Mouse (Mus musculus) C2C12 (cell line): Measurements from ENCODE around the gene Hcfc2. TPM values are rescaled to one million over a fixed set of nuclear protein-coding genes. Genes with fewer than 3 reads are reported as not detected.
A peak's percentile ranks its signal among the peaks of the same experiment; 100 is the strongest.

Experiments used
- H3K27me3 ChIP-seq: one replicate; pipeline ENCODE4 v1.6.1; 2011; ENCODE audit not compliant: control insufficient read depth, insufficient read depth, insufficient read length
- H3K36me3 ChIP-seq: one replicate; pipeline ENCODE4 v1.6.1; 2011; ENCODE audit not compliant: control insufficient read depth, insufficient read depth
- H3K4me3 ChIP-seq: one replicate; pipeline ENCODE4 v1.5.1; 2011; ENCODE audit warnings: mild to moderate bottlenecking, control low read depth; ENCODE audit not compliant: poor library complexity, insufficient read depth, severe bottlenecking
- H3K79me2 ChIP-seq: one replicate; pipeline ENCODE4 v1.6.1; 2011; ENCODE audit not compliant: control insufficient read depth, insufficient read depth
- H3K79me3 ChIP-seq: one replicate; pipeline ENCODE4 v1.6.1; 2011; ENCODE audit warnings: low read depth, control low read depth
- H3ac ChIP-seq: one replicate; pipeline ENCODE3; 2011; ENCODE audit warnings: low read depth; ENCODE audit not compliant: control insufficient read depth, insufficient read length
- CEBPB ChIP-seq: IDR thresholded peaks from one replicate; pipeline ENCODE4 v1.6.1; 2011; ENCODE audit warnings: low read depth, mild to moderate bottlenecking, control low read depth, moderate library complexity
- CTCF ChIP-seq: IDR thresholded peaks from one replicate; pipeline ENCODE4 v1.5.1; 2011; ENCODE audit not compliant: control insufficient read depth, insufficient read depth, insufficient read length
- FOSL1 ChIP-seq: IDR thresholded peaks from one replicate; pipeline ENCODE4 v1.8.0; 2011; ENCODE audit warnings: mild to moderate bottlenecking, low read length; ENCODE audit not compliant: poor library complexity, insufficient read depth, severe bottlenecking
- MAX ChIP-seq: IDR thresholded peaks from one replicate; pipeline ENCODE4 v1.6.1; 2011; ENCODE audit warnings: mild to moderate bottlenecking, control low read depth
- MYOD1 ChIP-seq: IDR thresholded peaks from one replicate; pipeline ENCODE4 v1.6.1; 2011; ENCODE audit warnings: low read depth; ENCODE audit not compliant: control insufficient read depth, insufficient read length
- MYOG ChIP-seq: IDR thresholded peaks from one replicate; pipeline ENCODE4 v1.6.1; 2011; ENCODE audit not compliant: control insufficient read depth, insufficient read length; ENCODE audit errors: extremely low read depth
- USF1 ChIP-seq: IDR thresholded peaks from one replicate; pipeline ENCODE4 v1.6.1; 2011; ENCODE audit warnings: low read depth, mild to moderate bottlenecking, control low read depth, moderate library complexity
- polyA plus RNA-seq: library from polyadenylated mRNA; unstranded; fragments of >200 nt; fragmentation: generic; extraction: Trizol; gene quantifications from one replicate; pipeline ENCODE4 v1.2.1, GENCODE M21; 2012; ENCODE audit warnings: missing spikeins

Gene Hcfc2
- polyA plus RNA-seq, 1 experiment: 9.7 TPM

DNA sequence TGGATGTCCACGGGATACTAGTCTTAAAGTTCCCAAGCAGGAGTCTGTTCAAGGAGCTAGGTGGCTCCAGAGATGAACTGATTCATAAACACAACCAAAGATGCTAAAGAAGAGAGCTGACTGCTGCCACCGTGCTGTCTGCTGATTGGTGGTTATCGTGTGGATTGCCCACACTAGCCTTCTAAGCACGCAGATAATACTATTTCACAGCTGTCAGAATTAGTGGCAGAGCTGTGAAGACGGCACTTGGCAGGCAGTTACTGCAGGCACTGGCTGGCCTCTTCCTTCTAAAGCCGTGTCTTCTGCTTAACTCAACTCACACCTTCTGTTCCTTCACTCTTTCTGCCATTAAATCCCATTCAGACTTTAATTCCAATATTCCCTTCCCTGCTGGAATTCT, 62.4 kb downstream of the Hcfc2 start:
- H3ac ChIP-seq: no peak overlapping the region
- peaks cover 33% of the 10 kb centered on the region for H3K79me3 ChIP-seq
- peaks cover 81% of the 10 kb centered on the region for H3K36me3 ChIP-seq
- H3K27me3 ChIP-seq: no peaks in the 10 kb centered on the region
- H3K79me2 ChIP-seq: peaks cover 71% of the 10 kb centered on the region
- no peak overlapping the region for H3K4me3 ChIP-seq
- TF ChIP-seq FOSL1 (no peak), CTCF (no peak), USF1 (no peak), MYOD1 (no peak), MAX (no peak), MYOG (no peak), CEBPB (no peak)

DNA sequence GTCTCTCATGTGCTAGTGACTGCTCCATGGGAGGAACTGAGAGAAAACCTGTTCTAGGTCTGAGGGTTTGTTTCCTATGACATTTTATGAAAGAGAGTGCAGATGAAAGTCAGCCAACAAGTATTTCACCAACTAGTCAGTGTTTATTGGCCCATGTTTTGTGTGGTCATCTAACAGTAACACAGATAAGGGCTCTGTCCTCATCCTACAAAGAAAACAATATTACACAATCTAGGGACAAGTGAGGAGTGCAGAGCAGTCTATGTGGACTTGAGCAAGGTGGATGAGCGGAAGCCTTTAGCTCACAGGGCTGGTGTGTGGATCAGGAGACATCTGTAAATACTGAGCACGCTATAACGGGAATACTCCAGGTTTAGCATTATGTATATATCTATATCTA, 62.9 kb downstream of the Hcfc2 start:
- Histone ChIP-seq H3K27me3 (no peaks in the 10 kb centered on the region), H3K36me3 (peaks cover 76% of the 10 kb centered on the region)
- TF ChIP-seq MAX: no peak
- TF ChIP-seq CTCF: no peak
- TF ChIP-seq MYOD1: no peak
- no peak for TF ChIP-seq CEBPB
- TF ChIP-seq MYOG: no peak
- TF ChIP-seq FOSL1: no peak
- no peak for TF ChIP-seq USF1

DNA sequence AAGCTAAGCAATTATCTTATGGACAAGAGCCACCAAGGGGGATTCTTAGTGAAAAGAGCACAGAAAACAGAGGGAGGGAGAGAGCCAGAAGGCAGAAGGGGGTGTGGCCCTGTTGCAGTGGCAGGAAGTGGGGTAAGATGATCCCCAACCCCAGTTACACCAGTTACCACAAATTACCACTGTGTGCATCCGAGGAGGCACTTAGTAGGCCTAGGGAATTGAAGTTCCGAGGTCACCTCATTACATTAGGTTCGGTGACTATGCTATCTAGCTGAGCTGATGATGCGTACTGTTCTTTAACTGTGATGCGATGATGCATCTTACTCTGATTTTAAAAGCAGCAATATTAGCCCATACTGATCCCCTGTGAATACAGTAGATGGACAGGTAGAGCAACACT, 63.7 kb downstream of the Hcfc2 start:
- no peak overlapping the region for H3ac ChIP-seq
- TF ChIP-seq CTCF: no peak
- TF ChIP-seq FOSL1: no peak
- no peak for TF ChIP-seq USF1
- no peak for TF ChIP-seq MYOD1
- TF ChIP-seq MAX: no peak
- TF ChIP-seq CEBPB: no peak
- no peak for TF ChIP-seq MYOG
- peaks cover 33% of the 10 kb centered on the region for H3K79me3 ChIP-seq
- H3K4me3 ChIP-seq: no peak overlapping the region
- H3K36me3 ChIP-seq: peaks cover 67% of the 10 kb centered on the region
- peaks cover 73% of the 10 kb centered on the region for H3K79me2 ChIP-seq
- H3K27me3 ChIP-seq: no peaks in the 10 kb centered on the region

More for the DNA sequence above, 62.9 kb downstream of the Hcfc2 start:
- Histone ChIP-seq H3ac (no peak overlapping the region), H3K79me3 (peaks cover 33% of the 10 kb centered on the region), H3K79me2 (peaks cover 73% of the 10 kb centered on the region), H3K4me3 (no peak overlapping the region)

DNA sequence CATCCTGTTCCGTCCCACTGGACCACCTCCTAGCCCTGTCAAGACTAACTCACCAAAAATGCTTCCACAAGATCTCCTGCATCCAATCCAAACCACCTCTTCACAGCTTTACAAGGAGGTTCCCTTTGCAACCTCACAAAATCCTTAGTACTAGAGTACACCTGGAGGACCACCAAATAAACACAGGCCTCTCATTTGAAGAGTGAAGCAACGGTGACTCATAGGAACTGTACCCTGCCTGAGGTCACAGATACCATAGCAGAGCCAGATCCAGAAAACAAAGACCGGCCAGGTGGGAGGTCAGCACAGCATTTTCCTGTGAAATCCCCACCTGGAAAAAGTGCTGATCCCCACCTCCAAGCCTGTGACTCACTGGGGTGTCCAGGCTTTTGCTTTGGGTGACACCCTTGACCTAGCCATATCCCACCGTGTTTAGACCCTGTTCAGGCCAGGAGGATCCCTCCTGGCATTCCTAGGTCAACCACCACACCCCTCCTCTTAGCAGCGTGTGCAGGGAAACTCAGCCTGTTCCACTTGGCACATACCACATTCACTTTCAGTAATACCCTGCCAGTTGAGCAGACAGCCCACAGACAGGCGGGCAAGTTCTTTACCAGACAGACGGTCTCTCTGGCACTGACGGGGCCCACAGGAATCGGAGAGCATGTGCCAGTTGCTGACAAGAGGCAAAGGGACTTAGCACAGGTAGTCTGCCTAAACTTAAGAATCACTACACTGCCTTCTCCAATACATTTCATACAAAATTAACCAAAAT, 65.3 kb downstream of the Hcfc2 start:
- Histone ChIP-seq H3K4me3 (no peak overlapping the region), H3K36me3 (peaks cover 52% of the 10 kb centered on the region), H3K27me3 (no peaks in the 10 kb centered on the region), H3ac (no peak overlapping the region), H3K79me2 (peaks cover 72% of the 10 kb centered on the region), H3K79me3 (peaks cover 33% of the 10 kb centered on the region)
- no peak for TF ChIP-seq MYOD1
- no peak for TF ChIP-seq MAX
- TF ChIP-seq FOSL1: no peak
- no peak for TF ChIP-seq CTCF
- no peak for TF ChIP-seq CEBPB
- TF ChIP-seq USF1: no peak
- no peak for TF ChIP-seq MYOG

DNA sequence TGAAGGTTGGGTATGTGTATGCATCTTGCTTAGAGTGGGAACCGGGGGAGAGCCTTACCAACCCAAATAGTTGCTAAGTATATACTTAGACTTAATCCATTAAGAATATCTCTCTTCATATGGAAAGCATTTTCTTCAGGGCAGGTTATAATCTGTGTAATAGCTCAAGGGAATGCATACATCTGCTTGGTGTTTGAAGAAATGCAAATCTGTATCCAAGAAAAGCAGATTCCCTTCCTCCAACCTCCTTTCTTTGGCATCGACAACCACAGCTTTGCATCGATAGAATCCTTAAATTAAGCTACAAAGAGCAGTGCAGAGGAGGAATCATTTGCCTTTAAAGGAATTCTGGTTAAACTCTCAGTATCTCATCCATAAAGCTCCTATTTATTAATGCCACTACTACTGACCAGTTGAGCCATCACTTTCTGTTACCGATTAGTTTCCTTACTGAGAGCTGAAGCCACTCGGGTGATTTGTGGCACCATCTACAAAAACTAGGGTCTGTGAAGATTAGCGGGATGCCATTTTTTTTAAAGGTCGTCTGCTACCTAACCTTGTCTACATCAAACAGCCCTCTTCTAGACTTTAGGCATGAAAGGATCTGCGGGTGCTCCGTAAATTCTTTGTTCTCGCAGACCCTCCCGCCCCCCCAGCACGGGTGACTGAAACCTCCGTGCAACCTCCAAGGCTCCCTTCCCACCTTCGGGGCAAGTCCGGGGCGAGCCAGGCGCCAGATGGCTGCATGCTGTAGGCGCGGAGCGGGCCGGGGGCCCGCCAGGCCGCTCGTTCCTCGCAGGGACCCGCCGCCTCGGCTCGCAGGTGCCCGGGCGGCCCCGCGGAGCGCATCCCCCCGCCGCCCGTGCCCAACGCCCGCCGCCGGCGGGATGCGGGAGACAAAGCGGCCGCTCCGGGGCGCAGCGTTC, 67.1 kb downstream of the Hcfc2 start:
- no peak for TF ChIP-seq CEBPB
- no peak for TF ChIP-seq USF1
- TF ChIP-seq MYOD1: no peak
- peak overlapping the region; percentile 69 for H3ac ChIP-seq

More for the DNA sequence above, 67.1 kb downstream of the Hcfc2 start:
- H3K79me3 ChIP-seq: peaks cover 33% of the 10 kb centered on the region
- peak overlapping the region; percentile 85 for H3K4me3 ChIP-seq
- H3K36me3 ChIP-seq: peaks cover 35% of the 10 kb centered on the region
- H3K79me2 ChIP-seq: peaks cover 55% of the 10 kb centered on the region
- no peaks in the 10 kb centered on the region for H3K27me3 ChIP-seq
